Mouse (Mus musculus): ENCODE measurements around the gene a.

- TF ChIP-seq CTCF (IDR thresholded peaks at IDR 0.05; ENCODE audit: low read depth) (no peak), EP300 (optimal IDR thresholded peaks at IDR 0.05) (no peak)
Observed at GRCm38 (mm10) chr2:155032938-155033710, 241.9 kb downstream of the a start.
